Mouse (Mus musculus) T-helper 2 cell (primary cell): Measurements from ENCODE around the gene Lman2.

Experiments used
- in situ Hi-C: fragments of 300-600 bp; cut with MboI, MseI; formaldehyde crosslinking; loops from one replicate; pipeline ENCODE4 v1.15.1; 2025; ENCODE audit warnings: high pct_unique_total_duplicates

The Lman2 gene

GRCm38 (mm10) chr13:55362453-55363060 lies at the start of gene Lman2:
Gene Lman2 (minus strand): TSS chr13:55362783.
- in situ Hi-C loops = loop anchor here (10.0 kb wide), 1 partner anchor 742 kb away; no protein-coding TSS in a partner anchor

DNA sequence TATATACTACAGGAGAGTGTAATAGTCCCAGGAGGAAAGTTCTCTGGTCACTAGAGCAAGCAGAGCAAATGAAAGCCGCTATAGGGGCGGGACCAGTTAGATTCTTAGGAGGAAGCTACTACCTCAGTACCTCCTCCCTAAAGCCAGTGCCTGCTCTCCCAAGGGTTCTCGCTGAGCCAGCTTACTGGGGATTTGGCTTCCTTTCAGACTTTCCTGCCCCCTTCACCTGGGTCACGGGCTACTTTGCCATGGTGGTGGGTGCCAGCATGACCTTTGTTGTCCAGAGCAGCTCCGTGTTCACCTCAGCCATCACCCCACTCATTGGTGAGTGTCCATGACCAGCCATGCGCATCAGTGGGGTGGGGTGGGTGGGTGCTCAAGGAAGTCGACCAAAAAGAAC lies 49.2 kb upstream of the Lman2 start:
- in situ Hi-C loops = no loop called here

GRCm38 (mm10) chr13:55408546-55409120 lies 46.0 kb upstream of the Lman2 start:
- in situ Hi-C loops = loop anchor here (5.0 kb wide), 1 partner anchor 104 kb away; the partner anchor contains the start of gene Pdlim7

DNA sequence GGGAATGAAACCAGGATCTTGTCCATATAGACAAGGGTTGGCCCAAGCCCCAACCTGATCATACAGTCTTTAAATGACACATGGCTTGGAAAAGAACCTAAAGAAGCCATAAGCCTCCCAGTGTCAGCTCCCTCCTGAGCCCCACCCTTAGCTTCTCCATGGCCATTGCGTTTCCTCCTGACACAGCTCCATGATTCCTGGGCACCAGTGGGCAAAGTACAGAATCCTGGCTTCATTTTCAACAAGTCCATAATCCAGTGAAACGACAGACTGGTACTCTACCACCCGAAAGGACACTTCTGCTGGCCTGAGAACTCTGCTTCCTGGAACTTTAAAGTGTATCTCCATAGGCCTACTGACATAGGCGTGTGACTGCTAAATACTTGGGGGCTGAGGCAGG lies 44.8 kb upstream of the Lman2 start:
- in situ Hi-C loops = loop anchor here (5.0 kb wide), 1 partner anchor 105 kb away; the partner anchor contains the start of gene Pdlim7

DNA sequence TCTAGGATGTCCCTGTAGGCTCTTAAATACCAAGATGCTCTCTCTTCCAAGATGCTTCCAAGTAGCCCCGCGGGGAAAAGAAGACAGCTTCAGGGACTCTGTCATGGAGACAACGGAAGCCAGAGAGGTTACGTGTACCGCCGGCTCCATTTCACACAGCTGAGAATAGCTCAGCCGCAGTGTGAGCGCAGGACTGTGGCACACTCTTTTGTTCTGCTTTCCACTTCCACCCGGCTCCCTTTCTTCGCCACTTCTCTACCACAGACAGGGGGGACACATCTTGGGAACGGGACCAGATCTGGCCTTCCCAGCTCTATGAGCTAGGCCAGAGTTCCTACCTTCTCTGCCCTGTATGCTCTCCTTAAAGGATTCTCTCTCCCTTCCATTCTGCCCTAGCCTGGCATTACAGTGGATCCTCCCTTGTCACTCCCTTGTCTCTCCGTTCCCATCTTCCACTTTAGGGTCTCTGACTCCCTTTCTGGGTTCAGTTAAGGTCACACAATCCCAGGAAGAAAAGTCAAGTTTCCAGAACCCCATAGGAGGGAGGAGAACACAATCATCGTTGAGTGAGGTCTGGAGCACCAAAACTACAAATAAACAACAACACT lies 43.3 kb upstream of the Lman2 start:
- in situ Hi-C loops = loop anchor here (5.0 kb wide), 1 partner anchor 106 kb away; the partner anchor contains the start of gene Pdlim7

GRCm38 (mm10) chr13:55404853-55405782 lies 42.5 kb upstream of the Lman2 start:
- in situ Hi-C loops = loop anchor here (5.0 kb wide), 1 partner anchor 107 kb away; the partner anchor contains the start of gene Pdlim7

DNA sequence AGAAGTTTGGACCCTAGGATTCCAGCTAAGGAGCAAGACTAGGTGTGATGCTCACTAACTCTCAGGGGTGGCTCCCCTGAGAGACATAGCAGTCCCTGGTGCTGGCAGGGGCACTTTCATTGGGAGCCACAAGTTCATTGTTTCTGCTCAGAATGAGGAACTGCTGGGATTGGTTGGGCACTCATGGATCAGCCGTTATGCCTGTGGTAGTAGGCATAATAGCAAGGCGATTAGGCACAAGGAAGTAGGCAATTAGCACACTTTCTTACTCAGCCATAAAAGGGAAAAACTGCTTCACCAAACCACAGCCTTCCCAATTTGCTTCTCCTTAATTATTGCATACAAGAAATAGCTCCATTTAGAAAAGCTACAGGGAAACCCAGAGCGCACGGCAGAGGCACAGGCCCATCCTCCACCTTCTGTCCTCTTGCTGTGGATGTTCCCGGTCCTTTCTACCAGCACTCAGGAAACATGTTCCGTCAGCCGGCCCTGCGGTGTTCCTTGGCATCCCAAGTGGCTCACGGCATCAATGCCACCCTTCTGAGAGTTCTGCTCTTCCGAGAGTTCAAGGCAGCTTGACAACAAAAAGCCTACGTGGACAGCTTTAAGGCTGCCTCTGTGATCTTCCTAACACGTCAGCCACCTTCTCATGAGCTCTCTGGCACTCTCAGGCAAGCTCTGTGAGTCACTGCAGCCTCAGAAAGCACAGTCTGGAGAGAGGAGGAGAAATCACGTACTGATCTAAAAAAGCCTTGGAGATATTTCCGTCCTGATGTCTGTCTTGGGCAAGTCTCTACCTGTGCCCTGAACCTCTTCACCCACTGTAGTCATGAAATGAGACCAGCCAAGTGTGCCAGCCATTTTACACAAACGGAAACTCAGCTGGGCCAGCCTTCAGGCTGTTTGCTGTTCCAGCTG lies 41.6 kb upstream of the Lman2 start:
- in situ Hi-C loops = no loop called here

DNA sequence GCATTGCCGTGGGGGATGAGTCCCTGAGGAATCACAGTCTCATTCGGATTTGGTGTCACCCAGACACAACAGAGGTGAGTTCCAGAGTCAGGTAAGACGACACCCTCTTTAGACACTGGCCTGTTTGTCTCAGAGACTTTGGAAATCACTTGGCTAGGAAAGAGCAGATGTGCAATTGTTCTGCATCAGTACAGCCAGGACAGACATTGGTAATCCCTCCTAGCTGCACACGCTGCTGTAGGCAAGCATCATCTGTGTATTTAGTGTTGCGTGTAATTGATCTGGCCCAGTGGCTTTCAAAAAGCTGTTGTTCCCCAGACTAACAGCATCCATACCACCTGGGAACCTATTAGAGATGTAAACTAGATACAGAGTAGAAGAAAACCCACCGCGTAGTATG lies 40.7 kb upstream of the Lman2 start:
- in situ Hi-C loops = no loop called here

- in situ Hi-C loops = no loop called here
Measured at GRCm38 (mm10) chr13:55400039-55400346, 37.4 kb upstream of the Lman2 start.

DNA sequence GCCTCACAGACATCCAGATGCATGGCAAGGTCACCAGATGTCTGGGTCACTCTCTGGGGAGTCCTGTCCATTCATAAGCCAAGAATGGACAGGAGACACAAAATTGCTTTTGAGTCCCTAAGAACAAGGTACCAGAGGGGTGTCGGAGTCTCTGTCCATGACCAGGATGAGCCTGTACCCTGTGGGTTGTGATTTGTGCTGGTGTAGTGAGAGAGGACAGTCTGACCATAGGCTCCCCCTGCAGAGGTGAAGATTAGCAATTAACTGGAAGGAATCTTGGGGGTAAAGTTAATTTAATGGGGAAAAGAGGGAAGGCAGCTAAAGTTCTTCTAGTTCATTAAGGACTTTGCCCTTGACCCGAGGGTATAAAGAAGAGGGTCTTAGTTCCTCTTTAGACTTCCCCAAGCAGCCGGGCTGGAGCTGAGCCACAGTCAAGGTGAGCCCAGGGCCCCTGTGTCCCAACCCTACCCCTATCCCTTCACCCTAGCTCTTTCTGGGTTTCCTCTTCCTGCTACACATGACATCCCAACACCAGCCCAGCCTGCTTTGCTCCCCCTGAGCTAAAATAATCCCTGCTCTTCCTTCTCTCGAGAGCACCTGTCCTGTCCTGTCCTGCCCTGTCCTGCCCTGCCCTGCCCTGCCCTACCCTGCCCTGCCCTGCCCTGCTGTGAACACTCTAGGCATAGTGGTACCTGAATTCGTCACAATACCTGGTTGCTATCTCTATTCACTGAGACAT lies 36.9 kb upstream of the Lman2 start:
- in situ Hi-C loops = no loop called here

DNA sequence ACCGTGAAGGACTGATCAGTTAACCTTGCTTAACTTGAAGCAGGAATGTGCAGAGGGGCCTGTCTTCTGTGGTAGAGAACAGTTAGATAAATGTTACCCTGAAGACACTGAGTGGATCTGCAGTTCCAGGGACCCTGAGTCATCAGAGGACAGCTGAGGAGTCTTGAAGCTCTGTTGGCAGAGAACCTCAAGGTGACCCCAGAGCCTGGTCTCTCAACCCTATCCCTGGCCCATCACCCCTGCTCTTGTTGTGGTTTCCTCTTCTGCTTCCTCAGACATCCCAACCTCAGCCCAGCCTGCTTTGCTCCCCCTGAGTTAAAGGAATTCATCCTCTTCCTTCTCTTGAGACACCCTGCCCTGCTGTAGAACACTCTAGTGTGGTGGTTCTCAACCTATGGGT lies 35.5 kb upstream of the Lman2 start, which contains the start of gene Slc34a1:
Slc34a1 (plus strand) TSS at position 100 of the 400 bp plus-strand sequence.
- in situ Hi-C loops = no loop called here

GRCm38 (mm10) chr13:55392933-55393332 lies 30.4 kb upstream of the Lman2 start:
- in situ Hi-C loops = no loop called here

GRCm38 (mm10) chr13:55391626-55392029 lies 29.0 kb upstream of the Lman2 start:
- in situ Hi-C loops = no loop called here

DNA sequence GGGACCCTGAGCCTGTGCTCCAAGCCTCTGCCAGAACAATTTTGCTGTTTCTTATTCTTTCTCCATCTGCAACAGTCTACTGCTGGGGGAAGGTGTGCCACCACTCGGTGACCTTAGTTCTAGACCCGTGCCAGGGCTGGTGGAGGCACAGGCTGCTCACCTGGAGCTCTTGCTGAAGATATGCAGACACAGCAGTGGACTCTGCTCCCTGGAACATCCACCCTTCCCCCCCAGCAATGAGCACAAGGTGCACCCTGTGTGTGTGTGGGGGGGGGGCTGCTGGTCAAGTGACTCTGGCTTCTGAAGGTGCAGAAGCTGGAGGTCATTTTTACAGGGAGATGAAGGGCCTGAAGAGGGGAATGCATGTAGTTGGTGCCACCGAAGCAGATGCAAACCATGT lies 28.1 kb upstream of the Lman2 start:
- in situ Hi-C loops = no loop called here

DNA sequence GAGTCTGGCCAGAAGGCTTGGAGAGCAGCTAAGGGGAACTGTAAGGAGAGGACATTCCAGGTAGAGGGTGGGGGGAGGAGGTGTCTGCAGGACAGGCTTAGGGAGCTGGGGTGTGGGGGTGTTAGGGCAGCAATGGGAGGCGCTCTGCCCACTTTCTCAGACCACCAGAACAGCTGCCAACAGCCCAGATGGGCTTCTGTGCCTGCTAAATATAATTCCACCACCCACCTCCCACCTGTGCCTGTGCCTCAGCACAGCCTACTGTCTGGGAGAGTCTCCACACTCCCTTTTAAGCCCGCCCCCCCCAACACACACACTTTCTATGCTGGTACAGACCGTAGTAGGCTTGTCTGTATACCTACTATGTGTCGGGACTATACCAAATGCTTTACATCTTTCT lies 19.2 kb upstream of the Lman2 start:
- in situ Hi-C loops = no loop called here

GRCm38 (mm10) chr13:55378907-55379580 lies 16.5 kb upstream of the Lman2 start:
- in situ Hi-C loops = no loop called here

DNA sequence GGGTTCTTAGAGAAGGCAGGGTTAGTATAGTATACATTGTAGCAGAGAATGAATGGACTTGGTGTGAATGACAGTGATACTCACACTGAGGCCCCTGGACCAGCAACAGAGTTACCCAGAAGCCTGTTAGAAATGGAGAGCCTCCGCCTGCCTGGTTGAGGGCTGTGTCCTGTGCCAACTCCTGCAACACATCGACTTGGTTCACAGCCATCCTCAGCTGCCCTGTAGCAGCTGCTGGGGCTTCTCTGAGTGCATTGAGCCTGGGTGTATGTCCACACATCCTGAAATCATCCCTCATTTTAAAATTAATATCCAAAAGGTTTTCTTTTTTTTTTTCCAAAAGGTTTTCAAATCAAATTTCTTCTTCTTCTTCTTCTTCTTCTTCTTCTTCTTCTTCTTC lies 13.3 kb upstream of the Lman2 start:
- in situ Hi-C loops = no loop called here

GRCm38 (mm10) chr13:55374206-55374924 lies 11.8 kb upstream of the Lman2 start:
- in situ Hi-C loops = no loop called here

GRCm38 (mm10) chr13:55371740-55372139 lies 9.2 kb upstream of the Lman2 start:
- in situ Hi-C loops = no loop called here
